ENCODE assay signal across 9 mouse cellular contexts in the genomic region with DNA sequence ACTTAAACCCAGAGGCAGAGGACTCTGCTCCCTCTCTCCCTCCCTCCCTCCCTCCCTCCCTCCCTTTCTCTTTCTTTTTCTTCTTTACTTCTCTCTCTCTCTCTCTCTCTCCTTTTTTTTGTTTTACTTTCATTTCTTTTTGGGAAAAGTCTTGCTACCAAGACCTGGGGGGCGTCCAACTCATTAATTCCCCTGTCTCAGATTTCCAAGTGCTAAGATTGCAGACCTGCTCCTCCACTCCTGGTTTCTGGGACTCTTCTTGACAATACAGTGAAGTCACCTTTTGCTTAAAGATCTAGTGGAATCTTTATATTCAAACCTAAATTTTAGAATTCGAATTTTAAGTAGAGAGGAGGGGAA. TPM values are rescaled to one million over a fixed set of nuclear protein-coding genes. Genes with fewer than 3 reads are reported as not detected.
DNase-seq lines count a peak whose midpoint lies in the region; ATAC-seq and TF ChIP-seq lines count a peak whose summit lies in the region.
"Had no signal": no experiment of that assay in that cellular context is flagged by ENCODE, and none has a peak within 500 bp of the region (broad histone marks: within the 10 kb centered on the region; RNA-seq: fewer than 3 reads in every experiment).

No protein-coding gene starts in this region.

- H3K9ac ChIP-seq in kidney, embryonic 14.5 days (ENCODE audit: low read depth, low read length) = no peak overlapping the region; the same call in 1 of the 2 replicates
- no peak overlapping the region for H3K9ac ChIP-seq in embryonic facial prominence, embryonic 13.5 days
- peak overlapping the region; percentile 45; the same call in 1 of the 2 replicates for H3K9ac ChIP-seq in intestine, embryonic 16.5 days (ENCODE audit: low read depth, low read length)
- no peak overlapping the region for H3K9ac ChIP-seq in midbrain, postnatal 0 days (replicated peaks; ENCODE audit: low read length, poor library complexity, severe bottlenecking)

- H3K27me3 ChIP-seq in kidney, embryonic 14.5 days (ENCODE audit: control insufficient read depth, insufficient read depth, low read length) = no peaks in the 10 kb centered on the region
- H3K27me3 ChIP-seq in embryonic facial prominence, embryonic 13.5 days = no peaks in the 10 kb centered on the region
- no peaks in the 10 kb centered on the region for H3K27me3 ChIP-seq in intestine, embryonic 16.5 days (replicated peaks; ENCODE audit: control insufficient read depth, insufficient read depth, low read length)
- no peaks in the 10 kb centered on the region for H3K27me3 ChIP-seq in midbrain, postnatal 0 days (ENCODE audit: insufficient read depth, low read length)

- H3K9me3 ChIP-seq in kidney, embryonic 14.5 days (ENCODE audit: control insufficient read depth, low read length) = no peaks in the 10 kb centered on the region
- H3K9me3 ChIP-seq in embryonic facial prominence, embryonic 13.5 days = no peaks in the 10 kb centered on the region
- no peaks in the 10 kb centered on the region for H3K9me3 ChIP-seq in intestine, embryonic 16.5 days (ENCODE audit: control insufficient read depth, low read length)
- no peaks in the 10 kb centered on the region for H3K9me3 ChIP-seq in midbrain, postnatal 0 days (ENCODE audit: low read length)

- DNase-seq in kidney, postnatal 10 days = no peak
- no peak for DNase-seq in midbrain, postnatal 0 days (ENCODE audit: low spot score)
- DNase-seq in spleen, postnatal 36 days (ENCODE audit: low spot score in 2 of 2) = no peak
- no peak for DNase-seq in right cerebral cortex, postnatal 25 days

- H3K4me1 ChIP-seq in kidney, embryonic 14.5 days (ENCODE audit: control insufficient read depth, insufficient read depth, low read length) = peaks cover 21% of the 10 kb centered on the region
- H3K4me1 ChIP-seq in embryonic facial prominence, embryonic 13.5 days = peaks cover 23% of the 10 kb centered on the region
- H3K4me1 ChIP-seq in intestine, embryonic 16.5 days (ENCODE audit: control insufficient read depth, insufficient read depth, low read length) = peaks cover 28% of the 10 kb centered on the region
- peaks cover 16% of the 10 kb centered on the region; the same call in 1 of the 2 replicates for H3K4me1 ChIP-seq in midbrain, postnatal 0 days (ENCODE audit: insufficient read depth, low read length)

- peak overlapping the region; percentile 3; the same call in 1 of the 2 replicates for H3K27ac ChIP-seq in kidney, embryonic 14.5 days (ENCODE audit: low read depth, low read length)
- H3K27ac ChIP-seq in embryonic facial prominence, embryonic 13.5 days = peak overlapping the region; percentile 62; the same call in 1 of the 2 replicates
- H3K27ac ChIP-seq in intestine, embryonic 16.5 days (ENCODE audit: low read length) = peak overlapping the region; percentile 40; the same call in 1 of the 2 replicates
- no peak overlapping the region for H3K27ac ChIP-seq in midbrain, postnatal 0 days (ENCODE audit: low read depth, low read length)

- H3K4me2 ChIP-seq in kidney, embryonic 14.5 days (replicated peaks; ENCODE audit: low read depth, low read length) = peak overlapping the region; percentile 24; the same call in 1 of the 2 replicates
- peak overlapping the region; percentile 89 for H3K4me2 ChIP-seq in embryonic facial prominence, embryonic 13.5 days
- peak overlapping the region; percentile 44 for H3K4me2 ChIP-seq in intestine, embryonic 16.5 days (ENCODE audit: low read depth, low read length)
- peak overlapping the region; percentile 28 for H3K4me2 ChIP-seq in midbrain, postnatal 0 days (ENCODE audit: low read depth, low read length, poor library complexity, severe bottlenecking)

- no peak for TF ChIP-seq CTCF in midbrain, postnatal 0 days (IDR thresholded peaks at IDR 0.05)

- peak; percentile 24; the same call in 1 of the 2 replicates for ATAC-seq in kidney, embryonic 14.5 days (ENCODE audit: low FRiP score, low TSS enrichment)
- no peak for ATAC-seq in embryonic facial prominence, embryonic 13.5 days (ENCODE audit: insufficient number of reproducible peaks, insufficient read depth, low FRiP score, low TSS enrichment, low read depth)
- ATAC-seq in intestine, embryonic 16.5 days = no peak
- ATAC-seq in midbrain, postnatal 0 days (ENCODE audit: low FRiP score) = no peak
- ATAC-seq in monocyte, adult 5-6 weeks (replicated peaks; ENCODE audit: insufficient number of reproducible peaks, low FRiP score, low TSS enrichment, poor library complexity, severe bottlenecking) = no peak

- peaks cover 11% of the 10 kb centered on the region; the same call in 1 of the 2 replicates for H3K36me3 ChIP-seq in kidney, embryonic 14.5 days (ENCODE audit: control insufficient read depth, insufficient read depth, low read length)
- peaks cover 14% of the 10 kb centered on the region for H3K36me3 ChIP-seq in embryonic facial prominence, embryonic 13.5 days
- H3K36me3 ChIP-seq in intestine, embryonic 16.5 days (ENCODE audit: control insufficient read depth, insufficient read depth, low read length) = 0 out of 2 replicates have a peak, but pooled peaks cover 4% of the 10 kb centered on the region
- H3K36me3 ChIP-seq in midbrain, postnatal 0 days (ENCODE audit: insufficient read depth, low read length) = peaks cover 13% of the 10 kb centered on the region

- peak overlapping the region; percentile 89 for H3K4me3 ChIP-seq in kidney, embryonic 14.5 days (ENCODE audit: low read length)
- peak overlapping the region; percentile 75 for H3K4me3 ChIP-seq in embryonic facial prominence, embryonic 13.5 days
- peak overlapping the region; percentile 29; the same call in 1 of the 2 replicates for H3K4me3 ChIP-seq in intestine, embryonic 16.5 days (ENCODE audit: low read length)
- peak overlapping the region; percentile 80 for H3K4me3 ChIP-seq in midbrain, postnatal 0 days (ENCODE audit: low read depth, low read length)

- 4% methylated on average over 2 of the region's 2 CpGs for WGBS in kidney, embryonic 14.5 days
- 6% methylated on average over 2 of the region's 2 CpGs for WGBS in embryonic facial prominence, embryonic 13.5 days
- 19% methylated on average over 2 of the region's 2 CpGs for WGBS in intestine, embryonic 16.5 days
- WGBS in midbrain, postnatal 0 days = 6% methylated on average over 2 of the region's 2 CpGs

RNA-seq across cellular contexts. Expression of gene Slc25a44, which starts 0.4 kb away (rescaled TPM):
- 13.1 and 19.4 TPM in 2 replicates for polyA plus RNA-seq in kidney, embryonic 14.5 days (2014; fragmentation: Nextera tagmentation; extraction: Ambion mirVana)
- polyA plus RNA-seq in embryonic facial prominence, embryonic 13.5 days (2015; fragmentation: Nextera tagmentation; extraction: Ambion mirVana) = 16.5 and 16.7 TPM in 2 replicates
- polyA plus RNA-seq in intestine, embryonic 16.5 days (2015; fragmentation: Nextera tagmentation; extraction: Ambion mirVana) = 20.4 and 21.8 TPM in 2 replicates
- total RNA-seq in midbrain, postnatal 0 days (2014; rRNA removed) = 62.5 and 63.8 TPM in 2 replicates
- 35.9 and 38.7 TPM in 2 replicates for polyA plus RNA-seq in midbrain, postnatal 0 days (2015; fragmentation: Nextera tagmentation; extraction: Ambion mirVana)
- 11.4 to 19.2 TPM (median 15.5 TPM) in 3 replicates for total RNA-seq in monocyte, adult 5-6 weeks (2017)

RNA-seq across cellular contexts. Expression of gene Pmf1, which starts 15.2 kb away (rescaled TPM):
- polyA plus RNA-seq in kidney, embryonic 14.5 days (2014; fragmentation: Nextera tagmentation; extraction: Ambion mirVana) = 169 and 181 TPM in 2 replicates
- polyA plus RNA-seq in embryonic facial prominence, embryonic 13.5 days (2015; fragmentation: Nextera tagmentation; extraction: Ambion mirVana) = 121 and 153 TPM in 2 replicates
- 112 and 129 TPM in 2 replicates for polyA plus RNA-seq in intestine, embryonic 16.5 days (2015; fragmentation: Nextera tagmentation; extraction: Ambion mirVana)
- 20.6 and 25.4 TPM in 2 replicates for total RNA-seq in midbrain, postnatal 0 days (2014; rRNA removed)
- 25.2 and 25.6 TPM in 2 replicates for polyA plus RNA-seq in midbrain, postnatal 0 days (2015; fragmentation: Nextera tagmentation; extraction: Ambion mirVana)
- 14.2 to 29.8 TPM (median 14.4 TPM) in 3 replicates for total RNA-seq in monocyte, adult 5-6 weeks (2017)

RNA-seq across cellular contexts. Expression of gene Sema4a, which starts 35.7 kb away (rescaled TPM):
- 5.7 and 10.0 TPM in 2 replicates for polyA plus RNA-seq in kidney, embryonic 14.5 days (2014; fragmentation: Nextera tagmentation; extraction: Ambion mirVana)
- 10.3 and 13.3 TPM in 2 replicates for polyA plus RNA-seq in embryonic facial prominence, embryonic 13.5 days (2015; fragmentation: Nextera tagmentation; extraction: Ambion mirVana)
- polyA plus RNA-seq in intestine, embryonic 16.5 days (2015; fragmentation: Nextera tagmentation; extraction: Ambion mirVana) = 60.9 and 71.1 TPM in 2 replicates
- total RNA-seq in midbrain, postnatal 0 days (2014; rRNA removed) = 52.6 and 62.0 TPM in 2 replicates
- 42.1 and 44.2 TPM in 2 replicates for polyA plus RNA-seq in midbrain, postnatal 0 days (2015; fragmentation: Nextera tagmentation; extraction: Ambion mirVana)
- 41.3 to 161 TPM (median 62.1 TPM) in 3 replicates for total RNA-seq in monocyte, adult 5-6 weeks (2017)

RNA-seq across cellular contexts. Expression of gene Bglap, which starts 41.0 kb away (rescaled TPM):
- polyA plus RNA-seq in kidney, embryonic 14.5 days (2014; fragmentation: Nextera tagmentation; extraction: Ambion mirVana) = 0.57 TPM in 1 of 2 replicates, not detected in the other
- 0.91 TPM in 1 of 2 replicates, not detected in the other for polyA plus RNA-seq in embryonic facial prominence, embryonic 13.5 days (2015; fragmentation: Nextera tagmentation; extraction: Ambion mirVana)
- polyA plus RNA-seq in intestine, embryonic 16.5 days (2015; fragmentation: Nextera tagmentation; extraction: Ambion mirVana) = 0.69 TPM in 1 of 2 replicates, not detected in the other
- total RNA-seq in midbrain, postnatal 0 days (2014; rRNA removed) = not detected in 2 replicates
- not detected in 2 replicates for polyA plus RNA-seq in midbrain, postnatal 0 days (2015; fragmentation: Nextera tagmentation; extraction: Ambion mirVana)
- not detected in 3 replicates for total RNA-seq in monocyte, adult 5-6 weeks (2017)
- total RNA-seq: ES-E14 had no signal

RNA-seq across cellular contexts. Expression of gene Bglap2, which starts 46.8 kb away (rescaled TPM):
- not detected in 2 replicates for polyA plus RNA-seq in kidney, embryonic 14.5 days (2014; fragmentation: Nextera tagmentation; extraction: Ambion mirVana)
- 0.58 TPM in 1 of 2 replicates, not detected in the other for polyA plus RNA-seq in embryonic facial prominence, embryonic 13.5 days (2015; fragmentation: Nextera tagmentation; extraction: Ambion mirVana)
- not detected in 2 replicates for polyA plus RNA-seq in intestine, embryonic 16.5 days (2015; fragmentation: Nextera tagmentation; extraction: Ambion mirVana)
- not detected in 2 replicates for total RNA-seq in midbrain, postnatal 0 days (2014; rRNA removed)
- polyA plus RNA-seq in midbrain, postnatal 0 days (2015; fragmentation: Nextera tagmentation; extraction: Ambion mirVana) = 0.51 TPM in 1 of 2 replicates, not detected in the other
- not detected in 3 replicates for total RNA-seq in monocyte, adult 5-6 weeks (2017)
- total RNA-seq: ES-E14 had no signal

Comparison
In these comparisons a context has a peak if more than half of its experiments do, and no peak if none do; other contexts are left out.
1. H3K4me2 ChIP-seq: peak in every context shown above with its lines; median percentile 89 in embryonic facial prominence, embryonic 13.5 days; 44 in intestine, embryonic 16.5 days; 28 in midbrain, postnatal 0 days; 24 in kidney, embryonic 14.5 days.
2. H3K4me3 ChIP-seq: peak in every context shown above with its lines; median percentile 89 in kidney, embryonic 14.5 days; 80 in midbrain, postnatal 0 days; 75 in embryonic facial prominence, embryonic 13.5 days; 29 in intestine, embryonic 16.5 days.